Mouse (Mus musculus): ENCODE results near the gene Atp11b.

Gene Atp11b

GRCm38 (mm10) chr3:35802040-35802439 lies 48.1 kb downstream of the Atp11b start:
- no peak for DNase-seq

DNA sequence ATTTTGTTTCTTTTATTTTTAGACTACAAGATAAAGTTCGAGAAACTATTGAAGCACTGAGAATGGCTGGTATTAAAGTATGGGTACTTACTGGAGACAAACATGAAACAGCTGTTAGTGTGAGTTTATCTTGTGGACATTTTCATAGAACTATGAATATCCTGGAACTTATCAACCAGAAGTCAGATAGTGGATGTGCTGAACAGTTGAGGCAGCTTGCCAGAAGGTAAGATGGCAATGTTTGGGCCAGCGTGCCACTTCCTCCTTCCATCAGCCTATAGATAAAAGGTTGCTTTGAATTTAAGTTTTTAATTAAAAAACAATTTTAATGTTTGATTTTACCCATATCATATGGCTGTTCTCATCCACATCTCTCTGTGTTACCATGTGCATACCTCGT lies 66.0 kb downstream of the Atp11b start:
- DNase-seq: no peak

- no peak for DNase-seq
Observed at GRCm38 (mm10) chr3:35822036-35822435, 68.1 kb downstream of the Atp11b start.

DNA sequence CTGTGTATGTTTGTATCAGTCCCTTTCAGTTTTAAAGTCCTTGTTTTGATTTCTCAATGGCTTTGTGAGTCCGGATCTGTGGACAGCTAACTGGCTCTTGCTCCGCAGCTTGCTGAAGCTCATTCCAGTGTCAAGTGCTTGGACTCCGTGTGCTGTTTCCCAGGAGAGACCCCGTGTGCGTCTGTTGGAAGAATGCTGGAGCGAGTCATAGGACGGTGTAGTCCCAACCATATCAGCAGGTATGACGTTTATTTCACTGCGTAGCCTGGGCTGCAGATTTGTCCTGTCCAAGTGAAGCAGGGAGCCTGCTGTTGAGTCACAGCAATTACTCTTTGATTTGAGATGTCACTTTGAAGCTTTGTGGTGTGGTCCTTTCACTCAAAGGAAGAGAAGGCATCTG lies 95.4 kb downstream of the Atp11b start:
- DNase-seq: no peak

- DNase-seq: no peak
Observed at GRCm38 (mm10) chr3:35883267-35883666, 129.4 kb downstream of the Atp11b start.

GRCm38 (mm10) chr3:35889531-35889930 lies 135.6 kb downstream of the Atp11b start:
- no peak for DNase-seq

GRCm38 (mm10) chr3:35891123-35891522 lies 137.2 kb downstream of the Atp11b start:
- no peak for DNase-seq

- DNase-seq: no peak
Observed at GRCm38 (mm10) chr3:35893156-35893555, 139.2 kb downstream of the Atp11b start.

- DNase-seq: no peak
Observed at GRCm38 (mm10) chr3:35897900-35898299, 144.0 kb downstream of the Atp11b start.

GRCm38 (mm10) chr3:35899109-35899508 lies 145.2 kb downstream of the Atp11b start:
- DNase-seq: no peak

GRCm38 (mm10) chr3:35900555-35901204 lies 146.8 kb downstream of the Atp11b start:
- DNase-seq: no peak
